Mouse (Mus musculus): ENCODE data around the gene Psrc1. TPM values are rescaled to one million over a fixed set of nuclear protein-coding genes. Genes with fewer than 3 reads are reported as not detected.

Gene Psrc1
- total and polyA plus RNA-seq, 2 experiments from 2014 or later = 6.5 to 10.5 TPM

- WGBS = 79% methylated on average over 17 of the region's 17 CpGs
- Histone ChIP-seq H3K27ac (ENCODE audit: low read depth, low read length) (no peak overlapping the region), H3K27me3 (ENCODE audit: insufficient read depth, low read length) (no peaks in the 10 kb centered on the region), H3K9me3 (ENCODE audit: low read length) (no peaks in the 10 kb centered on the region), H3K36me3 (ENCODE audit: insufficient read depth) (peaks cover 45% of the 10 kb centered on the region), H3K4me2 (ENCODE audit: low read depth) (no peak overlapping the region), H3K9ac (no peak overlapping the region), H3K4me3 (ENCODE audit: low read depth, low read length) (no peak overlapping the region), H3K4me1 (ENCODE audit: insufficient read depth) (peaks cover 8% of the 10 kb centered on the region; the same call in 1 of the 2 replicates)
- no peak for DNase-seq
- ATAC-seq = no peak
- TF ChIP-seq CTCF (IDR thresholded peaks at IDR 0.05; ENCODE audit: low read depth) = no peak
Observed at GRCm38 (mm10) chr3:108435701-108436379, 52.2 kb downstream of the Psrc1 start.

DNA sequence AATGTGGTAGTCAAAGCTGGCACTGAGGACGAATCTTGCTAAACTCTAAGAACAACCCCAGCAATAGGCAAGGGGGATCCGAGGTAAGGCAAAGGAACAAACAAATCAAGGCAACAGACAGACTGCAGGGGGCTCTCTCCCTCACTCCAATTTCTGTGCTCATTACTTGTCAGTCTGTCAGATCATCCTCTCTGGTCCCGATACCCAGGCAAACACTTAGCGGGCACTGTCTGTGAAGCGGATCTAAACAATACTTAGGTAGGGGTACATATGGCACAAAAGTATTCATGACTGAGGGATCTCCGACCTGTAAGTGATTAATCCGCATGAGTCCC lies 52.7 kb downstream of the Psrc1 start:
- no peak for ATAC-seq
- no peaks in the 10 kb centered on the region for H3K27me3 ChIP-seq (ENCODE audit: insufficient read depth, low read length)
- H3K36me3 ChIP-seq (ENCODE audit: insufficient read depth) = peaks cover 42% of the 10 kb centered on the region
- H3K9me3 ChIP-seq (ENCODE audit: low read length) = no peaks in the 10 kb centered on the region
- no peak overlapping the region for H3K27ac ChIP-seq (ENCODE audit: low read depth, low read length)
- peak; percentile 40 for TF ChIP-seq CTCF (IDR thresholded peaks at IDR 0.05; ENCODE audit: low read depth)
- peaks cover 8% of the 10 kb centered on the region; the same call in 1 of the 2 replicates for H3K4me1 ChIP-seq (ENCODE audit: insufficient read depth)
- H3K9ac ChIP-seq = no peak overlapping the region
- WGBS = 61% methylated on average over 7 of the region's 7 CpGs
- H3K4me2 ChIP-seq (ENCODE audit: low read depth) = no peak overlapping the region
- no peak for DNase-seq
- H3K4me3 ChIP-seq (ENCODE audit: low read depth, low read length) = no peak overlapping the region

Other genes with a start within 250 kb of the Psrc1 start
- 109 and 120 TPM in 2 replicates for gene Gnai3, start 237.7 kb upstream of the Psrc1 start, total RNA-seq (2014; rRNA removed)
- 104 and 118 TPM in 2 replicates for gene Gnai3, start 237.7 kb upstream of the Psrc1 start, polyA plus RNA-seq (2015; fragmentation: Nextera tagmentation; extraction: Ambion mirVana)
- 8.1 and 9.8 TPM in 2 replicates for gene Gpr61, start 229.0 kb upstream of the Psrc1 start, total RNA-seq (2014; rRNA removed)
- gene Gpr61, start 229.0 kb upstream of the Psrc1 start, polyA plus RNA-seq (2015; fragmentation: Nextera tagmentation; extraction: Ambion mirVana) = 3.2 and 5.3 TPM in 2 replicates
- gene Amigo1, start 197.5 kb upstream of the Psrc1 start, total RNA-seq (2014; rRNA removed) = 20.4 and 22.0 TPM in 2 replicates
- gene Amigo1, start 197.5 kb upstream of the Psrc1 start, polyA plus RNA-seq (2015; fragmentation: Nextera tagmentation; extraction: Ambion mirVana) = 9.4 and 12.1 TPM in 2 replicates
- 4.1 and 5.4 TPM in 2 replicates for gene Cyb561d1, start 182.6 kb upstream of the Psrc1 start, total RNA-seq (2014; rRNA removed)
- gene Cyb561d1, start 182.6 kb upstream of the Psrc1 start, polyA plus RNA-seq (2015; fragmentation: Nextera tagmentation; extraction: Ambion mirVana) = 3.3 and 4.5 TPM in 2 replicates
- gene Atxn7l2, start 172.9 kb upstream of the Psrc1 start, total RNA-seq (2014; rRNA removed) = 22.0 and 23.4 TPM in 2 replicates
- gene Atxn7l2, start 172.9 kb upstream of the Psrc1 start, polyA plus RNA-seq (2015; fragmentation: Nextera tagmentation; extraction: Ambion mirVana) = 18.1 and 20.7 TPM in 2 replicates
- gene Sypl2, start 157.2 kb upstream of the Psrc1 start, total RNA-seq (2014; rRNA removed) = 0.29 and 1.0 TPM in 2 replicates
- gene Sypl2, start 157.2 kb upstream of the Psrc1 start, polyA plus RNA-seq (2015; fragmentation: Nextera tagmentation; extraction: Ambion mirVana) = 0.42 and 0.70 TPM in 2 replicates
- 134 and 189 TPM in 2 replicates for gene Psma5, start 126.9 kb upstream of the Psrc1 start, total RNA-seq (2014; rRNA removed)
- gene Psma5, start 126.9 kb upstream of the Psrc1 start, polyA plus RNA-seq (2015; fragmentation: Nextera tagmentation; extraction: Ambion mirVana) = 239 and 278 TPM in 2 replicates
- 61.9 and 69.0 TPM in 2 replicates for gene Sort1, start 99.8 kb upstream of the Psrc1 start, total RNA-seq (2014; rRNA removed)
- gene Sort1, start 99.8 kb upstream of the Psrc1 start, polyA plus RNA-seq (2015; fragmentation: Nextera tagmentation; extraction: Ambion mirVana) = 11.3 and 12.9 TPM in 2 replicates
- gene Mybphl, start 18.9 kb upstream of the Psrc1 start, total RNA-seq (2014; rRNA removed) = not detected in 2 replicates
- gene Mybphl, start 18.9 kb upstream of the Psrc1 start, polyA plus RNA-seq (2015; fragmentation: Nextera tagmentation; extraction: Ambion mirVana) = not detected in 2 replicates
- gene Celsr2, start 31.7 kb downstream of the Psrc1 start, total RNA-seq (2014; rRNA removed) = 39.0 and 51.4 TPM in 2 replicates
- 14.4 and 24.5 TPM in 2 replicates for gene Celsr2, start 31.7 kb downstream of the Psrc1 start, polyA plus RNA-seq (2015; fragmentation: Nextera tagmentation; extraction: Ambion mirVana)
- gene Sars, start 61.4 kb downstream of the Psrc1 start, total RNA-seq (2014; rRNA removed) = 196 and 202 TPM in 2 replicates
- 220 and 223 TPM in 2 replicates for gene Sars, start 61.4 kb downstream of the Psrc1 start, polyA plus RNA-seq (2015; fragmentation: Nextera tagmentation; extraction: Ambion mirVana)
- 0.85 and 1.8 TPM in 2 replicates for gene 1700013F07Rik, start 150.3 kb downstream of the Psrc1 start, total RNA-seq (2014; rRNA removed)
- gene 1700013F07Rik, start 150.3 kb downstream of the Psrc1 start, polyA plus RNA-seq (2015; fragmentation: Nextera tagmentation; extraction: Ambion mirVana) = 3.0 and 4.5 TPM in 2 replicates
- gene 5330417C22Rik, start 152.7 kb downstream of the Psrc1 start, total RNA-seq (2014; rRNA removed) = 9.2 and 11.5 TPM in 2 replicates
- gene 5330417C22Rik, start 152.7 kb downstream of the Psrc1 start, polyA plus RNA-seq (2015; fragmentation: Nextera tagmentation; extraction: Ambion mirVana) = 16.6 and 17.5 TPM in 2 replicates
- 59.6 and 70.2 TPM in 2 replicates for gene Tmem167b, start 178.6 kb downstream of the Psrc1 start, total RNA-seq (2014; rRNA removed)
- gene Tmem167b, start 178.6 kb downstream of the Psrc1 start, polyA plus RNA-seq (2015; fragmentation: Nextera tagmentation; extraction: Ambion mirVana) = 42.5 and 50.0 TPM in 2 replicates
- 10.8 and 13.8 TPM in 2 replicates for gene Taf13, start 187.9 kb downstream of the Psrc1 start, total RNA-seq (2014; rRNA removed)
- 41.0 and 46.4 TPM in 2 replicates for gene Taf13, start 187.9 kb downstream of the Psrc1 start, polyA plus RNA-seq (2015; fragmentation: Nextera tagmentation; extraction: Ambion mirVana)
- 107 and 110 TPM in 2 replicates for gene Wdr47, start 207.4 kb downstream of the Psrc1 start, total RNA-seq (2014; rRNA removed)
- 72.4 and 90.1 TPM in 2 replicates for gene Wdr47, start 207.4 kb downstream of the Psrc1 start, polyA plus RNA-seq (2015; fragmentation: Nextera tagmentation; extraction: Ambion mirVana)